Mouse (Mus musculus): ENCODE results near the gene Slc25a13.

- TF ChIP-seq CTCF (conservative IDR thresholded peaks at IDR 0.05; ENCODE audit: low read length) (no peak), NANOG (IDR thresholded peaks at IDR 0.05; ENCODE audit: borderline replicate concordance, low read length) (no peak), POU5F1 (IDR thresholded peaks at IDR 0.05; ENCODE audit: borderline replicate concordance, low read length) (no peak)
These were observed 56.1 kb downstream of the Slc25a13 start for GRCm38 (mm10) chr6:6160645-6161426.
